Mouse (Mus musculus) limb, embryonic 11.5 days (tissue): ENCODE results near the gene Actr6. TPM values are rescaled to one million over a fixed set of nuclear protein-coding genes. Genes with fewer than 3 reads are reported as not detected.
A peak's percentile ranks its signal among the peaks of the same experiment; 100 is the strongest.
"Not testable (repeated sequence)": the region's sequence is repeated elsewhere in the genome, so short reads cannot be mapped to it uniquely, and the experiment has no call there.

Experiments
- ATAC-seq: fragments of 200-750 bp; cut with Nextera tagmentation; 2 replicates; pipeline ENCODE4 v1.8.0; 2017; ENCODE audit warnings: low read depth; ENCODE audit not compliant: insufficient number of reproducible peaks, low FRiP score, low TSS enrichment
- DNase-seq: peaks from one replicate; pipeline ENCODE4 v3.0.0-alpha.2; 2015; ENCODE audit warnings: low spot score
- H3K27ac ChIP-seq: fragments of 300-500 bp; sonication (generic); replicated peaks from 2 replicates; pipeline ENCODE4 v1.5.1; 2014; ENCODE audit warnings: low read depth, mild to moderate bottlenecking, low read length
- H3K27me3 ChIP-seq: fragments of 300-500 bp; sonication (generic); 2 replicates; pipeline ENCODE4 v1.6.1; 2014; ENCODE audit warnings: mild to moderate bottlenecking, low read length, mixed read lengths; ENCODE audit not compliant: control insufficient read depth, insufficient read depth
- H3K36me3 ChIP-seq: fragments of 300-500 bp; sonication (generic); 2 replicates; pipeline ENCODE4 v1.6.1; 2014; ENCODE audit warnings: mild to moderate bottlenecking, low read length, moderate library complexity, mixed read lengths; ENCODE audit not compliant: control insufficient read depth, insufficient read depth
- H3K4me1 ChIP-seq: fragments of 300-500 bp; sonication (generic); 2 replicates; pipeline ENCODE4 v1.6.1; 2014; ENCODE audit warnings: low read length, mixed read lengths; ENCODE audit not compliant: control insufficient read depth, insufficient read depth
- H3K4me2 ChIP-seq: fragments of 300-500 bp; sonication (generic); 2 replicates; pipeline ENCODE4 v1.6.1; 2014; ENCODE audit warnings: low read depth, mild to moderate bottlenecking, moderate library complexity; ENCODE audit not compliant: severe bottlenecking
- H3K4me3 ChIP-seq: fragments of 300-500 bp; sonication (generic); 2 replicates; pipeline ENCODE4 v1.5.1; 2014; ENCODE audit warnings: low read depth, low read length
- H3K9ac ChIP-seq: fragments of 300-500 bp; sonication (generic); 2 replicates; pipeline ENCODE4 v1.6.1; 2014; ENCODE audit warnings: mild to moderate bottlenecking, low read length
- H3K9me3 ChIP-seq: fragments of 300-500 bp; sonication (generic); 2 replicates; pipeline ENCODE4 v1.6.1; 2016; ENCODE audit warnings: low read length; ENCODE audit not compliant: control insufficient read depth
- WGBS: fragments of 180-500 bp; shearing (Covaris S2); extraction: QIAGEN DNeasy Blood & Tissue Kit; methylation state at CpG from one replicate; pipeline ENCODE4 v1.1.7; 2014; 5-methylcytosine and 5-hydroxymethylcytosine counted together
- polyA plus RNA-seq: library from polyadenylated mRNA; unstranded; fragments of >200 nt; fragmentation: Nextera tagmentation; extraction: Ambion mirVana; gene quantifications from 2 replicates; pipeline ENCODE4 v1.2.1, GENCODE M21; 2014

Actr6 gene
- polyA plus RNA-seq, 1 experiment from 2014 or later: 38.4 TPM

DNA sequence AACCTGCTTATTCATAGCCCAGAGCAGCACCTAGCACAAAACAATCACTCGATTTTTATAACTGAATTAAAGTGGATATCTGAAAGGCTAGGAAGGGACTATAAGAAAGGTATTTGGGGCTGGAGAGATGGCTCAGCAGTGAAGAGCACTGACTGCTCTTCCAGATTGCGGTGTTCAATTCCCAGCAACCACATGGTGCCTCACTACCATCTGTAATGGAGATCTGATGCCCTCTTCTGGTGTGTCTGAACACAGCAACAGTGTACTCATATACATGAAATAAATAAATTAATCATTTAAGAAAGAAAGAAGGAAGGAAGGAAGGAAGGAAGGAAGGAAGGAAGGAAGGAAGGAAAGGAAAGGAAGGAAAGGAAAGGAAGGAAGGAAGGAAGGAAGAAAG is 35.8 kb downstream of the Actr6 start:
- H3K9me3 ChIP-seq, H3K27ac ChIP-seq, ATAC-seq, H3K4me3 ChIP-seq, H3K9ac ChIP-seq, H3K4me2 ChIP-seq, H3K36me3 ChIP-seq, H3K4me1 ChIP-seq, H3K27me3 ChIP-seq, DNase-seq: not testable (repeated sequence)
- 79% methylated on average over 2 of the region's 2 CpGs for WGBS

- Histone ChIP-seq H3K4me2 (no peak overlapping the region), H3K36me3 (no peaks in the 10 kb centered on the region), H3K27me3 (no peaks in the 10 kb centered on the region), H3K4me3 (no peak overlapping the region), H3K9me3 (no peaks in the 10 kb centered on the region), H3K9ac (no peak overlapping the region), H3K4me1 (no peaks in the 10 kb centered on the region), H3K27ac (no peak overlapping the region)
- ATAC-seq (no peak), DNase-seq (no peak)
- whole genome bisulfite sequencing: 80% methylated on average over 20 of the region's 20 CpGs
Measured at GRCm38 (mm10) chr10:89695194-89695911, 36.7 kb downstream of the Actr6 start.

DNA sequence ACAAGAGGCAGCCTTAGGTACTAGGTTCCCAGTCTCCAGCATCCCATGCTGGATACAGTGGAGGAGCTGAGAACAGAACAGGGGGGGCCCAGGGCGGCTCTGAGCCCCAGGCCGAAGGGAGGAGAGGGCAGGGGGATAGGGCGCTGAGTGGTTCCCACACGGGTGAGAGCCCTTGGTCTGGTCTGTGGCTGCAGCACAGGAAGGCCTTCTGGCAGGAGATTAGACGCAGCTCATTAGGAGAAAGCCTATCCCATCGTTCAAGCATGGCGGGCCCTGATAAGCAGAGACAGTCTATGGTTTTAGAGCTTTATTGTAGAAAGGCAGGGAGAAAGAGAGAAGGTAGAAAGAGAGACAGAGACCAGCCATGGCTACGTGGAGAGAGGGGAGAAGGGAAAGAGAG is 42.1 kb downstream of the Actr6 start:
- H3K4me3 ChIP-seq: no peak overlapping the region
- no peak overlapping the region for H3K4me2 ChIP-seq
- WGBS: 62% methylated on average over 8 of the region's 8 CpGs
- no peaks in the 10 kb centered on the region for H3K36me3 ChIP-seq
- H3K9me3 ChIP-seq: no peaks in the 10 kb centered on the region
- ATAC-seq (no peak), DNase-seq (no peak)
- H3K4me1 ChIP-seq: peaks cover 3% of the 10 kb centered on the region; the same call in 1 of the 2 replicates
- no peak overlapping the region for H3K9ac ChIP-seq
- no peaks in the 10 kb centered on the region for H3K27me3 ChIP-seq
- no peak overlapping the region for H3K27ac ChIP-seq

- Histone ChIP-seq H3K4me2 (no peak overlapping the region), H3K27me3 (no peaks in the 10 kb centered on the region), H3K9me3 (no peaks in the 10 kb centered on the region), H3K4me1 (peaks cover 5% of the 10 kb centered on the region; the same call in 1 of the 2 replicates), H3K4me3 (no peak overlapping the region), H3K36me3 (no peaks in the 10 kb centered on the region), H3K27ac (no peak overlapping the region), H3K9ac (no peak overlapping the region)
- ATAC-seq (no peak), DNase-seq (no peak)
- 79% methylated on average over 2 of the region's 2 CpGs for WGBS
Measured at GRCm38 (mm10) chr10:89687455-89687854, 44.6 kb downstream of the Actr6 start.

DNA sequence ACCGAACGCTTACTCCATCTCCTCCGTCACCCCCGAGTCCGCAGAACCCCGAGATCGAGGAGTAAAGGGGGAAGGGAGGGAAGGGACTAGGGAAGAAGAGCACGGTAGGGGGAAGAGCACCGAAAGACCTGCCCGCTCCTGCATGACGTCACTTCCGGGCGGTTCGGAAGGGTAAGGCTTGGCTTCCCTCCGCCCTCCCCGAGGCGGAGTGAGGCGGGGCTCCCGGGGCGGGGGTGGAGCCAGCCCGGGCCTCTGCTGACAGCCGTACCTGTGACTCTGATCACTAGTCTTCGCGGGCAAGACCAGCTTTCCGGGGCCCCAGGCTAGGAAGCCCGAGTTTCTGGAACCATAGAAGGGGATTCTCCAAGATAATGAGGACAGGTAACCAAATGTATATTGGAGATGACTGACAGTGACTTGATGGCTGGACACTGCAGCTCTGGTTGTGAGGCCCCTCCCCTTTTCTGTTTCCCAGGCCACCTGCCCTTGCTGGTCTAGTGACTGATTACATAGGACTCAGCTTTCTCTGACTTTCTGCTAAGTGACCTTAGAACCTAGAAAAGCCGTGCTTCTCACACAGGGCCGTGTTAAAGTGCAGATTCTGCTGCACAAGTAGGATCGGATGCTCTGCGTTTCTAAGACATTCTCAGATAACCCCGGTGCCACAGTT is 45.8 kb downstream of the Actr6 start, which contains the start of gene Scyl2:
TSS of gene Scyl2 (minus strand) at position 147 of the 670 bp plus-strand sequence.
- 5% methylated on average over 30 of the region's 31 CpGs for WGBS
- Histone ChIP-seq H3K4me3 (peak within 1 kb of the TSS; percentile 99), H3K9me3 (no peaks in the 10 kb centered on the region), H3K27me3 (no peaks in the 10 kb centered on the region), H3K27ac (no peak within 1 kb of the TSS), H3K4me2 (peak within 1 kb of the TSS; percentile 74), H3K36me3 (no peaks in the 10 kb centered on the region), H3K9ac (peak within 1 kb of the TSS; percentile 81), H3K4me1 (peaks cover 5% of the 10 kb centered on the region; the same call in 1 of the 2 replicates)
- DNase-seq: peak; percentile 95
- peak; percentile 98 for ATAC-seq

- Histone ChIP-seq H3K4me3 (peak overlapping the region; percentile 99), H3K4me2 (peak overlapping the region; percentile 74), H3K4me1 (peaks cover 5% of the 10 kb centered on the region; the same call in 1 of the 2 replicates), H3K9ac (peak overlapping the region; percentile 81), H3K36me3 (no peaks in the 10 kb centered on the region), H3K27me3 (no peaks in the 10 kb centered on the region), H3K9me3 (no peaks in the 10 kb centered on the region), H3K27ac (no peak overlapping the region)
- ATAC-seq: peak; percentile 75
- DNase-seq: no peak
- 2% methylated on average over 50 of the region's 51 CpGs for WGBS
Measured at GRCm38 (mm10) chr10:89685391-89686138, 46.5 kb downstream of the Actr6 start.

GRCm38 (mm10) chr10:89682961-89683360 is 49.1 kb downstream of the Actr6 start:
- H3K27ac ChIP-seq: no peak overlapping the region
- 0 out of 2 replicates have a peak, but pooled peaks cover 2% of the 10 kb centered on the region for H3K36me3 ChIP-seq
- peaks cover 5% of the 10 kb centered on the region; the same call in 1 of the 2 replicates for H3K4me1 ChIP-seq
- no peak overlapping the region for H3K4me3 ChIP-seq
- WGBS: 81% methylated on average over 10 of the region's 10 CpGs
- no peak overlapping the region for H3K9ac ChIP-seq
- no peaks in the 10 kb centered on the region for H3K27me3 ChIP-seq
- ATAC-seq (no peak), DNase-seq (no peak)
- no peak overlapping the region for H3K4me2 ChIP-seq
- H3K9me3 ChIP-seq: no peaks in the 10 kb centered on the region

DNA sequence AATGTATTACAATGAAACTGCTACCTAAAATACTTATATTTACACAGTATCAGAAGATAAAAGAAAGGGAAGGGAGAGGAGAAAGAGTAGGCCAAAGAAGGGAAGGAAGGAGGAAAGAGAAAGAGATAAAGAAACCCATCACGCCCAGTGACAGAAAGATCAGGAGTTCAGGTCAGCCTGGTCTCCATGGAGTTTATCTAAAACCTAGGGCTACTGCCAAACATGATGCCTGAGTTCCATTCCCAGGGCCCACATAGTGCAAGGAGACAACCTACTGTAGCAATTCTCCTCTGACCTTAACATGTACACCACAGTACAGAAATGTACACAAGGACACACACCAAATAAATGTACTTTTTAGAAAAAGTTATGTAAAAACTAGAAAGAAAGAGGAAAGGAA is 49.9 kb downstream of the Actr6 start:
- H3K27ac ChIP-seq: no peak overlapping the region

More for the DNA sequence above, 49.9 kb downstream of the Actr6 start:
- ATAC-seq (no peak), DNase-seq (no peak)
- H3K4me1 ChIP-seq: peaks cover 5% of the 10 kb centered on the region; the same call in 1 of the 2 replicates
- H3K9ac ChIP-seq: no peak overlapping the region
- H3K36me3 ChIP-seq: 0 out of 2 replicates have a peak, but pooled peaks cover 2% of the 10 kb centered on the region
- no peak overlapping the region for H3K4me2 ChIP-seq
- H3K27me3 ChIP-seq: no peaks in the 10 kb centered on the region
- 83% methylated on average over 1 of the region's 1 CpGs for WGBS
- H3K9me3 ChIP-seq: no peaks in the 10 kb centered on the region
- no peak overlapping the region for H3K4me3 ChIP-seq
